Mouse (Mus musculus): ENCODE data around the gene Parvg. TPM values are rescaled to one million over a fixed set of nuclear protein-coding genes. Genes with fewer than 3 reads are reported as not detected.

Gene Parvg
- total and polyA plus RNA-seq, 2 experiments from 2014 or later: 0.11 to 0.68 TPM

DNA sequence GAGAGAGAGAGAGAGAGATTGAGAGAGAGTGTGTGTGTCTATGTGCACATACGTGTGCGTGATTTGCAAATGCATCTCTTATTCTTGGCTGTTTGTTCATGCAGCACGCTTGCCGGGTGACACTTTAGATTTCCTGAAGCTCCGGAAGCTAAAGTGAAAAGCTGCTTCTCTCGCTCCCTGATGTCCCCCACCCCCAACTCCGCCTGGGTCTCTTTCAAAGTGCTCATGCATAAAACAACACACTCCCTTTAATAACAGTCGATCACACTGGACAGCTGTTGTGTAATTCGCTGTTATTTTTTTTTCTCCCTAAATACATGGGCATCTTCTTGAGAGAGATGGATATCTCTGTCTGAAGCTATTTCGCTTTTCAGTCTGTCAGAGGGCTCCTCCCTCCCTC, 18.5 kb upstream of the Parvg start:
- Histone ChIP-seq H3K4me3 (ENCODE audit: low read depth, low read length) (no peak overlapping the region), H3K27me3 (ENCODE audit: control insufficient read depth, insufficient read depth, low read length) (no peaks in the 10 kb centered on the region), H3K27ac (ENCODE audit: low read depth) (no peak overlapping the region), H3K36me3 (replicated peaks; ENCODE audit: control insufficient read depth, insufficient read depth, low read length) (peaks cover 43% of the 10 kb centered on the region), H3K9me3 (replicated peaks; ENCODE audit: control insufficient read depth, low read length) (no peaks in the 10 kb centered on the region), H3K4me1 (ENCODE audit: control insufficient read depth, insufficient read depth) (peaks cover 8% of the 10 kb centered on the region), H3K4me2 (ENCODE audit: low read depth, low read length) (no peak overlapping the region), H3K9ac (replicated peaks; ENCODE audit: low read depth, low read length) (no peak overlapping the region)
- DNase-seq (ENCODE audit: low spot score) (no peak), ATAC-seq (ENCODE audit: insufficient read depth, low read depth) (no peak)
- TF ChIP-seq EP300 (IDR thresholded peaks at IDR 0.05; ENCODE audit: low read depth) (no peak), CTCF (IDR thresholded peaks at IDR 0.05; ENCODE audit: low read depth) (no peak)
- WGBS: 89% methylated on average over 10 of the region's 10 CpGs

DNA sequence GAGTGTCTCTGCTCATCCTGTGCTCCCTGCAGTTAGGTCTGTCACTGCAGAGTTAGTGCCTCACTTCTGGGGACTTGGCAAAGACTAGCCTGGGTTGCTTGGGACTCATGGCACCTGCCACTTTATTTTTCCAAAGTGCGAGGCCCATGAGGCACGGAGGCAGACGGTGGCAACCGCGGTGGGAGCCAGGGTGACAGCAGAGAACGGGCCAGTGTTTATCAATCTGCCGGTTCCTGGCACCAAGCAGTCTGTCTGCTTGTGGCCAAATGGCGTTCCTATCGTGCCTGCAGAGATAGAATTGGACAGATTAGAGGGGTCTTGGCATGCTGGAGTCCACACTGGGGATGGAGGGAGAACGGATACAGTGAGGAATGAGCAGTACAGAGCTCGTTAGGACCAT, 13.6 kb upstream of the Parvg start:
- Histone ChIP-seq H3K4me3 (ENCODE audit: low read depth, low read length) (no peak overlapping the region), H3K27me3 (ENCODE audit: control insufficient read depth, insufficient read depth, low read length) (no peaks in the 10 kb centered on the region), H3K4me2 (ENCODE audit: low read depth, low read length) (no peak overlapping the region), H3K9ac (replicated peaks; ENCODE audit: low read depth, low read length) (no peak overlapping the region), H3K27ac (ENCODE audit: low read depth) (peak overlapping the region; percentile 6; the same call in 1 of the 2 replicates), H3K9me3 (replicated peaks; ENCODE audit: control insufficient read depth, low read length) (no peaks in the 10 kb centered on the region), H3K36me3 (replicated peaks; ENCODE audit: control insufficient read depth, insufficient read depth, low read length) (peaks cover 25% of the 10 kb centered on the region), H3K4me1 (ENCODE audit: control insufficient read depth, insufficient read depth) (peaks cover 22% of the 10 kb centered on the region)
- no peak for TF ChIP-seq EP300 (IDR thresholded peaks at IDR 0.05; ENCODE audit: low read depth)
- TF ChIP-seq CTCF (IDR thresholded peaks at IDR 0.05; ENCODE audit: low read depth): no peak
- WGBS: 24% methylated on average over 11 of the region's 11 CpGs
- ATAC-seq (ENCODE audit: insufficient read depth, low read depth) (no peak; the same call in 1 of the 2 replicates), DNase-seq (ENCODE audit: low spot score) (no peak)

GRCm38 (mm10) chr15:84311295-84312085, 12.3 kb upstream of the Parvg start:
- 39% methylated on average over 9 of the region's 9 CpGs for WGBS
- DNase-seq (ENCODE audit: low spot score) (no peak), ATAC-seq (ENCODE audit: insufficient read depth, low read depth) (peak; percentile 49)
- H3K9ac ChIP-seq (replicated peaks; ENCODE audit: low read depth, low read length): no peak overlapping the region
- no peak overlapping the region for H3K4me2 ChIP-seq (ENCODE audit: low read depth, low read length)
- H3K27me3 ChIP-seq (ENCODE audit: control insufficient read depth, insufficient read depth, low read length): no peaks in the 10 kb centered on the region
- peaks cover 19% of the 10 kb centered on the region for H3K36me3 ChIP-seq (replicated peaks; ENCODE audit: control insufficient read depth, insufficient read depth, low read length)
- TF ChIP-seq CTCF (IDR thresholded peaks at IDR 0.05; ENCODE audit: low read depth) (no peak), EP300 (IDR thresholded peaks at IDR 0.05; ENCODE audit: low read depth) (no peak)
- no peak overlapping the region for H3K4me3 ChIP-seq (ENCODE audit: low read depth, low read length)
- H3K27ac ChIP-seq (ENCODE audit: low read depth): no peak overlapping the region
- no peaks in the 10 kb centered on the region for H3K9me3 ChIP-seq (replicated peaks; ENCODE audit: control insufficient read depth, low read length)
- peaks cover 22% of the 10 kb centered on the region for H3K4me1 ChIP-seq (ENCODE audit: control insufficient read depth, insufficient read depth)

DNA sequence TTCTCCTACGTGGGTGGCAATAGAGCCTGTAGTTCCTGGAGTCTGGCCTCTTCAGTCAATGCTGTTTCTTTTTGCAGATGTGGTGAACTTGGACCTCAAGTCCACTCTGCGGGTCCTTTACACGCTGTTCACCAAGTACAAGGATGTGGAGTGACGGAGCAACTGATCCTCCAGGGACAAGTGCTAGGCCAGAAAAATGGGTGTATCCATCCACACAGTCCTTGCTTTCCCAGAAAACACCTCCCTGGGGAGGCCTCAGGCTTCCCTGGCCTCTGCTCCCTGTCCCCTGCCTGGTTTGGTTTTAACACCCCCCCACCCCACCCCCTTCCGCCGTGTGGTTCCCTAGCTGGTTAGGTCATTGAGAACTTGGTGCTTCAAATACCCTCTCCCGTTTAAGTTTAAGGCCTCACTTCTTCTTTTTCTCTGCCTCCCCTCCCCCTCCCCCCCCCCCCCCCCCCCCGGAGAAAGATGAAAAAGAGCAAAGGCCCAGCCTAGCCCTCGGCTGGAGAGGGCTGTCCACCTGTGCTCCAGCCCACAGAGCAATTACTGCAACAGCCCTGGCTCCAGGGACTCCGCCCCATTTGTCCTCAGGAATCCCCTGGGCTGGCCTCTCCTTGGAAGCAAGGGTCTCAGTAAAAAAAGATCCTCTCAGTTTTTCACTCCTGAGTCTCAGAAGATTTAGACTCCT, 10.8 kb upstream of the Parvg start:
- ATAC-seq (ENCODE audit: insufficient read depth, low read depth) (no peak), DNase-seq (ENCODE audit: low spot score) (no peak)
- Histone ChIP-seq H3K27me3 (ENCODE audit: control insufficient read depth, insufficient read depth, low read length) (no peaks in the 10 kb centered on the region), H3K9ac (replicated peaks; ENCODE audit: low read depth, low read length) (no peak overlapping the region), H3K36me3 (replicated peaks; ENCODE audit: control insufficient read depth, insufficient read depth, low read length) (peaks cover 5% of the 10 kb centered on the region; the same call in 1 of the 2 replicates), H3K4me2 (ENCODE audit: low read depth, low read length) (no peak overlapping the region), H3K4me3 (ENCODE audit: low read depth, low read length) (no peak overlapping the region), H3K9me3 (replicated peaks; ENCODE audit: control insufficient read depth, low read length) (no peaks in the 10 kb centered on the region), H3K27ac (ENCODE audit: low read depth) (no peak overlapping the region), H3K4me1 (ENCODE audit: control insufficient read depth, insufficient read depth) (peaks cover 22% of the 10 kb centered on the region)
- WGBS: 58% methylated on average over 9 of the region's 10 CpGs
- TF ChIP-seq CTCF (IDR thresholded peaks at IDR 0.05; ENCODE audit: low read depth) (no peak), EP300 (IDR thresholded peaks at IDR 0.05; ENCODE audit: low read depth) (no peak)

DNA sequence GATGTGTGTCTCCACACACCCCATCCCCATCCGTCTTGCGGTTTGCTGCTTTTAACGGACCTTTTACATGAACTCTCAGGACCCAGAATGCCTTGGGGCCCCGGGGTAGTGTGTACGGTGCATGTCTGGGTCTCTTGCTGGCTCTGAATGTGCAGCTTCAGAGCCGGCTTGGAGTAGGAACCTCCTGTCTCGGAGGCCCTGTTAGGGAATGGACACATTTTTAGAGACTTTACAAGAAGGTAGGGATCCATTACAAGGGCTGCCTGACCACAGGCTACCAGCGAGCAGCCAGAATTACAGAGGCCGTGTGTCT, 10.3 kb upstream of the Parvg start:
- Histone ChIP-seq H3K36me3 (replicated peaks; ENCODE audit: control insufficient read depth, insufficient read depth, low read length) (peaks cover 5% of the 10 kb centered on the region; the same call in 1 of the 2 replicates), H3K27ac (ENCODE audit: low read depth) (no peak overlapping the region), H3K9me3 (replicated peaks; ENCODE audit: control insufficient read depth, low read length) (no peaks in the 10 kb centered on the region), H3K4me2 (ENCODE audit: low read depth, low read length) (no peak overlapping the region), H3K4me1 (ENCODE audit: control insufficient read depth, insufficient read depth) (peaks cover 22% of the 10 kb centered on the region), H3K4me3 (ENCODE audit: low read depth, low read length) (no peak overlapping the region), H3K9ac (replicated peaks; ENCODE audit: low read depth, low read length) (no peak overlapping the region), H3K27me3 (ENCODE audit: control insufficient read depth, insufficient read depth, low read length) (no peaks in the 10 kb centered on the region)
- WGBS: 42% methylated on average over 9 of the region's 9 CpGs
- TF ChIP-seq EP300 (IDR thresholded peaks at IDR 0.05; ENCODE audit: low read depth): no peak
- TF ChIP-seq CTCF (IDR thresholded peaks at IDR 0.05; ENCODE audit: low read depth): no peak
- ATAC-seq (ENCODE audit: insufficient read depth, low read depth): no peak
- DNase-seq (ENCODE audit: low spot score): no peak
